Mouse (Mus musculus) adrenal gland, postnatal 10 days (tissue): ENCODE data around the gene Lyplal1. TPM values are rescaled to one million over a fixed set of nuclear protein-coding genes. Genes with fewer than 3 reads are reported as not detected.

Source experiments
- DNase-seq: peaks from one replicate; pipeline ENCODE4 v3.0.0; 2021; ENCODE audit warnings: mixed read lengths
- total RNA-seq, 2 experiments: library from RNA; stranded (reverse); gene quantifications; 2 replicates each; pipeline ENCODE4 v1.2.3; 2021

The Lyplal1 gene
- total RNA-seq, 2 experiments from 2014 or later, result 27.9 to 28.2 TPM

GRCm38 (mm10) chr1:186041841-186042240 lies 75.3 kb downstream of the Lyplal1 start:
- no peak for DNase-seq
